Mouse (Mus musculus) c-Kit-negative CD71-positive TER-119-positive erythroid progenitor cells, embryonic 14.5 days (primary cell): Measurements from ENCODE around the gene Plpp2.
A peak's percentile ranks its signal among the peaks of the same experiment; 100 is the strongest.

Experiments used
- DNase-seq: peaks from one replicate; pipeline ENCODE4 v3.0.0-alpha.2; 2013; ENCODE audit warnings: low read depth, low spot score

Plpp2 gene

GRCm38 (mm10) chr10:79533126-79533911, at the start of gene Plpp2:
Gene Plpp2 (minus strand): TSS chr10:79533796.
- DNase-seq: peak; percentile 36

- no peak for DNase-seq
Measured at GRCm38 (mm10) chr10:79581501-79581900, 47.9 kb upstream of the Plpp2 start.

GRCm38 (mm10) chr10:79580811-79581210, 47.2 kb upstream of the Plpp2 start:
- DNase-seq: peak; percentile 21

- no peak for DNase-seq
Measured at GRCm38 (mm10) chr10:79580356-79580755, 46.8 kb upstream of the Plpp2 start.

- no peak for DNase-seq
Measured at GRCm38 (mm10) chr10:79579781-79580180, 46.2 kb upstream of the Plpp2 start.

GRCm38 (mm10) chr10:79578891-79579290, 45.3 kb upstream of the Plpp2 start:
- DNase-seq: no peak

GRCm38 (mm10) chr10:79578276-79578675, 44.7 kb upstream of the Plpp2 start:
- no peak for DNase-seq

GRCm38 (mm10) chr10:79577376-79577775, 43.8 kb upstream of the Plpp2 start:
- no peak for DNase-seq

GRCm38 (mm10) chr10:79575754-79576153, 42.2 kb upstream of the Plpp2 start:
- no peak for DNase-seq

GRCm38 (mm10) chr10:79574796-79575195, 41.2 kb upstream of the Plpp2 start:
- DNase-seq: no peak

- no peak for DNase-seq
Measured at GRCm38 (mm10) chr10:79574350-79574749, 40.8 kb upstream of the Plpp2 start.

- no peak for DNase-seq
Measured at GRCm38 (mm10) chr10:79573611-79574010, 40.0 kb upstream of the Plpp2 start.

- DNase-seq: no peak
Measured at GRCm38 (mm10) chr10:79571314-79571713, 37.7 kb upstream of the Plpp2 start.

GRCm38 (mm10) chr10:79569921-79570320, 36.3 kb upstream of the Plpp2 start:
- no peak for DNase-seq

- no peak for DNase-seq
Measured at GRCm38 (mm10) chr10:79559716-79560115, 26.1 kb upstream of the Plpp2 start.

GRCm38 (mm10) chr10:79557496-79557895, 23.9 kb upstream of the Plpp2 start:
- DNase-seq: no peak

GRCm38 (mm10) chr10:79556951-79557350, 23.4 kb upstream of the Plpp2 start:
- no peak for DNase-seq

- DNase-seq: no peak
Measured at GRCm38 (mm10) chr10:79555238-79555724, 21.7 kb upstream of the Plpp2 start.

- DNase-seq: peak; percentile 24
Measured at GRCm38 (mm10) chr10:79554330-79555237, 21.0 kb upstream of the Plpp2 start, which contains the start of gene Mier2. Gene Mier2 (minus strand): TSS chr10:79555199.

- no peak for DNase-seq
Measured at GRCm38 (mm10) chr10:79553691-79554090, 20.1 kb upstream of the Plpp2 start.

GRCm38 (mm10) chr10:79553176-79553575, 19.6 kb upstream of the Plpp2 start:
- DNase-seq: no peak

- DNase-seq: no peak
Measured at GRCm38 (mm10) chr10:79552531-79552930, 18.9 kb upstream of the Plpp2 start.
